Mouse (Mus musculus): Measurements from ENCODE around the gene Hba-a1. TPM values are rescaled to one million over a fixed set of nuclear protein-coding genes. Genes with fewer than 3 reads are reported as not detected.

Gene Hba-a1
- polyA plus RNA-seq, 1 experiment from 2014 or later: 9,460 TPM

DNA sequence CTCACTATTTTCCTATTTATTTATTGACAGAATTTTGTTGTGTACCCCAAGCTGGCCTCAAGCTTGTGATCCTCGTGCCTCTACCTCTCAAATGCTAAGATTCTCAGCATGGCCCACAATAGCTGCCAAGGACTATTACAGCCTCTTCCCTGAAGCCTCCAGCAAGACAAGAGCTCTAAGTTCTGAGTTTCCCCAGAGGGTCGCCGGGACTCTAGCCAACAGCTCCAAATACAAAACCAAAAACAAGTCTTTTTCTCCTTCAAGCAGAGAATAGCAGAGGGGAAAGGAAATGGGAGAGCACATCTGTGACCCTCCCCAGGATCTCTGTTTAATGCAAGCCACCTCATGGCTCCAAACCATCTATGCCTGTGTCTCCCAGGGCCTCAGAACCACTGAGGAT, 39.2 kb upstream of the Hba-a1 start:
- 72% methylated on average over 3 of the region's 3 CpGs for WGBS
- ATAC-seq (ENCODE audit: insufficient read depth, low FRiP score, low read depth): no peak
- H3K4me3 ChIP-seq (replicated peaks): no peak overlapping the region
- H3K27me3 ChIP-seq (replicated peaks): no peaks in the 10 kb centered on the region
- no peaks in the 10 kb centered on the region for H3K4me1 ChIP-seq
- H3K27ac ChIP-seq: 0 out of 2 replicates have a peak overlapping the region, but pooled peaks have one; percentile 37
- H3K9me3 ChIP-seq: no peaks in the 10 kb centered on the region
- H3K9ac ChIP-seq: no peak overlapping the region
- peaks cover 13% of the 10 kb centered on the region for H3K36me3 ChIP-seq
- no peak overlapping the region for H3K4me2 ChIP-seq

DNA sequence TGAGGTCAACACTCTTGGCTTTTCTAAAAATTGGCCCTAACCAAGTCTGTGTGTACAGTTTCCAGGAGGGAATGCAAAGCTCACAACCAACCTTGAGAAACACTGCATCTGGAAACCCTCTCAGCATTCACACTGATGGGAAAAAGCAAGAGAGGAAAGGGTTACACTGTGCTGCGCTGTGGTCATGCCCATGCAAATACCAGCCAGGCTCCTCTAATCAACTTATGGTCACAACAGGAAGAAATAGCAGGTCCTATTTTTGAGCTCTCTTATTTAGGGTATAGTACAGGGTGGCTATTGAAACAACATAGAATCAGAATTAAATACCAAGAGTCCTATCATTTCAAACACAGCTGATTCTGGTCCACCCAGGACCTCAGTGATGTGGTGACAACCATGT, 38.7 kb upstream of the Hba-a1 start:
- H3K4me2 ChIP-seq: no peak overlapping the region
- H3K27me3 ChIP-seq (replicated peaks): no peaks in the 10 kb centered on the region
- WGBS: 90% methylated on average over 1 of the region's 1 CpGs
- no peaks in the 10 kb centered on the region for H3K4me1 ChIP-seq
- H3K9ac ChIP-seq: no peak overlapping the region
- no peak for ATAC-seq (ENCODE audit: insufficient read depth, low FRiP score, low read depth)
- no peak overlapping the region for H3K27ac ChIP-seq
- no peaks in the 10 kb centered on the region for H3K9me3 ChIP-seq
- peaks cover 13% of the 10 kb centered on the region for H3K36me3 ChIP-seq
- H3K4me3 ChIP-seq (replicated peaks): no peak overlapping the region

DNA sequence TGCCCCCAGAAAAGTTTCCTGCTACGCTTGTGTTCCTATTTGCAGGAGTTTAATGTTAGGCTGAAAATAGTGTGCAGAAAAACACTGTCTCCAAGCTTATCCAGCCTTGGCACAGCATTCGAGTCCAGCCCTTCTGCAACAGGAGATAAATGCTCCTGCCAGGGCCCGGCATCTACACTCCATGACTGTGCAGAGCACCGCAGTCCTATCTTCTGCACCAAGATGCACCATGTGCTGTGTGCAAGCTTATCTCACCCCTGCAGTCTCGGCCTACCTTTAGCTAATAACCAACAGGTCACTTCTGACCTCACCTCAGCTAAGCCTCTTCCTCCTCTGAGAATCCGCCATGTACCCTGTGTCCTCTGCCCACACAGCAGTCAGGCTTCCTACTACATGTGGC, 37.7 kb upstream of the Hba-a1 start:
- no peak overlapping the region for H3K4me2 ChIP-seq
- H3K9me3 ChIP-seq: no peaks in the 10 kb centered on the region
- no peak overlapping the region for H3K4me3 ChIP-seq (replicated peaks)
- no peaks in the 10 kb centered on the region for H3K27me3 ChIP-seq (replicated peaks)
- peak; percentile 97 for ATAC-seq (ENCODE audit: insufficient read depth, low FRiP score, low read depth)
- no peaks in the 10 kb centered on the region for H3K4me1 ChIP-seq
- H3K27ac ChIP-seq: no peak overlapping the region
- peaks cover 12% of the 10 kb centered on the region for H3K36me3 ChIP-seq
- 87% methylated on average over 6 of the region's 6 CpGs for WGBS
- H3K9ac ChIP-seq: no peak overlapping the region

DNA sequence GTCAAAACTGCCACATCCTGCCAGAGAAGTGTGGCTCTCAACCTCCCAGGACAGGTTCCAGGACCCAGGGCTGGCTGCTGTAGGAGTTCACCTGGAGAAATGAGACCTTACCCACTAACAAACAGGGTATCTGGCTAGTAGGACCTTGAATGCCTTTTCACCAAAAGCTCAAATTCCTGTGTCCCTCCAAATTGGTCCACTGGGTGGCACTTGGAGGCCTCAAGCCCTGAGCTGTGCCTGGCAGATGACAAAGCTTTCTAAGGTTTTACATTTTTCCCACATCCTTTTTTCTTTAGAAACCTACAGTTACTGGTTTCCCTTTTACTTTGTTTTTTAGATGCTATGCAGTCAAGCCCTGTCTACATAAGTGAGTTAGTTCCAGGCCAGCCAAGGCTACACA, 36.2 kb upstream of the Hba-a1 start:
- Histone ChIP-seq H3K27me3 (replicated peaks) (no peaks in the 10 kb centered on the region), H3K27ac (no peak overlapping the region), H3K4me1 (no peaks in the 10 kb centered on the region), H3K4me2 (no peak overlapping the region), H3K9ac (no peak overlapping the region), H3K4me3 (replicated peaks) (no peak overlapping the region), H3K36me3 (peaks cover 8% of the 10 kb centered on the region), H3K9me3 (no peaks in the 10 kb centered on the region)
- no peak for ATAC-seq (ENCODE audit: insufficient read depth, low FRiP score, low read depth)

DNA sequence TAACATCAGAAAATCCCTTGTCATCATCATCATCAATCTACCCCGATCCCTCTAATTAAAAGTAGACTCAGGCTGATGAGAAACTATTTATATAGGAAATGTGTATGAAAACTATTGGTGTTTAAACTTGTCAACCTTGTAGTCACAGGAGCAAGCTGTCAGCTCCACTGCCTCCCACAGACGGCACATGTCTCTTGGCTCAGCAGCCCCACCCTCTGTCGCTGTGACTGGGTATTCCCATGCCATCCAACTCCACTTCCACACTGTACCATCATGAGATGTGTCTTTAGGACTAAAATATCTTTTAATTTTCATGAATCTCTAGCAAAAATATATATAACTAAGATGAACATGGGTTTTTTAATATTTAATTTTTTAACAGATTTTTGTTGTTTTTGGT, 35.0 kb upstream of the Hba-a1 start:
- H3K27me3 ChIP-seq (replicated peaks): no peaks in the 10 kb centered on the region
- H3K4me2 ChIP-seq: no peak overlapping the region
- H3K4me1 ChIP-seq: no peaks in the 10 kb centered on the region
- no peak for ATAC-seq (ENCODE audit: insufficient read depth, low FRiP score, low read depth)
- no peaks in the 10 kb centered on the region for H3K9me3 ChIP-seq
- H3K4me3 ChIP-seq (replicated peaks): no peak overlapping the region
- H3K36me3 ChIP-seq: peaks cover 8% of the 10 kb centered on the region
- no peak overlapping the region for H3K9ac ChIP-seq
- H3K27ac ChIP-seq: no peak overlapping the region
- 74% methylated on average over 3 of the region's 3 CpGs for WGBS

DNA sequence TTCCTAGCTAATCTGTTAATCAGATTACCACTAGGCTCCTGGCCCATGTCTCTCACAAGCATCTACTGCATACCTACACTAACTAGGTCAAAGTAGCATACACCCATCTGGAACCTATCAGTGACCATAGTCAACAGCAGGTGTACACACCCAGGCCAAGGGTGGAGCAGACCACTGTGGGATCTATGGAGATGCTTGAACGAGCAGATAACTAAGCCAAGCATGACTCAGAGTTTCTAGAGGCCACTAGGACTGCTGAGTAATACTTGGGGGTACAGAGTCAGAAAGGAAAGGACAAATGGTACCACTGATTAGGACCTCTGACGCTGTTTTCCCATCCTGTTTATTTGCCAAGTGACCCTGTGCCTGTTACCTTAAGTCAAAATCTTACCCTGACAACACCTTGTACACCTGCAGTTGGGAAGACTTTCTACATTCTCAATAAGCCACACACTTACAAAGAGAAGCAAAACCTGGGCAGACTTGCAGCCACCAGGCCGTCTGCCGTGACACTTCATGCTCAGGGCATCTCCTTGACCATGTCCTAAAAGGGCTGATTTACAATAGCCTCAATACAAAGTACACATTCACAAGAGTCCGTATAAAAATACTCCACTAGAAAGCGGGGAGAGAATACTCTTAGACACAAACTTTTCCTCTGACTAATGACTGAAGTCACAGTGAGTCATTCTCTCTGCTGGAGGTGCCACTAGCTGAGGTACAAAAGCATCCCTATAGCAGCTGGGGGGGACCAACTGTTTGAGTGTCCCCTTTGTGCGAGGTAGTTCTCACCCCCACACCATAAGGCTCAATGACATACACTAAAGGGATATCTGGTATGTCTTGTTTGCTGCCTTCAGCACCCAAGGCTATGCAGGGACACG, 32.2 kb upstream of the Hba-a1 start:
- 82% methylated on average over 8 of the region's 8 CpGs for WGBS
- Histone ChIP-seq H3K27ac (no peak overlapping the region), H3K27me3 (replicated peaks) (no peaks in the 10 kb centered on the region), H3K4me1 (no peaks in the 10 kb centered on the region), H3K36me3 (peaks cover 8% of the 10 kb centered on the region), H3K9ac (no peak overlapping the region), H3K4me3 (replicated peaks) (no peak overlapping the region), H3K4me2 (no peak overlapping the region), H3K9me3 (no peaks in the 10 kb centered on the region)
- peak; percentile 99 for ATAC-seq (ENCODE audit: insufficient read depth, low FRiP score, low read depth)

DNA sequence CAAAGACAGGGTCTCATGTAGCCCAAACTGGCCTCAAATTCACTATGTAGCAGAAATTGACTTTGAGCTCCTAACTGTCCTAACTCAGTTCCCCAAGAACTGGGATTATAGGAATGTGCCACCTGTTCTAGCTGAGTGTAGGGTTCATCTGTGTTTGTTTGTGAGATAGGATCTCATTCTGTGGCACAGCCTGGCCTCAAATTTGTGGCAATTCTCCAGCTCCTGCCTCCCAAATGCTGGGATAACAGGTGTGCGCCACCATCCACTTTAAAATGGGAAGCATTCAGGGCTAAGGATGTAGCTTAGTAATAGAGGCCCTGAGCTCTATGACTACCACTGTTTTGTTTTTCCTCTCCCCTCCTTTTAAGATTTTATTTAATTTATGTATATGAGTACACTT, 30.2 kb upstream of the Hba-a1 start:
- no peak overlapping the region for H3K4me2 ChIP-seq
- ATAC-seq (ENCODE audit: insufficient read depth, low FRiP score, low read depth): no peak
- no peak overlapping the region for H3K4me3 ChIP-seq (replicated peaks)
- H3K36me3 ChIP-seq: peaks cover 5% of the 10 kb centered on the region
- H3K27ac ChIP-seq: no peak overlapping the region
- no peak overlapping the region for H3K9ac ChIP-seq
- no peaks in the 10 kb centered on the region for H3K27me3 ChIP-seq (replicated peaks)
- no peaks in the 10 kb centered on the region for H3K9me3 ChIP-seq
- 100% methylated on average over 1 of the region's 1 CpGs for WGBS
- H3K4me1 ChIP-seq: no peaks in the 10 kb centered on the region

DNA sequence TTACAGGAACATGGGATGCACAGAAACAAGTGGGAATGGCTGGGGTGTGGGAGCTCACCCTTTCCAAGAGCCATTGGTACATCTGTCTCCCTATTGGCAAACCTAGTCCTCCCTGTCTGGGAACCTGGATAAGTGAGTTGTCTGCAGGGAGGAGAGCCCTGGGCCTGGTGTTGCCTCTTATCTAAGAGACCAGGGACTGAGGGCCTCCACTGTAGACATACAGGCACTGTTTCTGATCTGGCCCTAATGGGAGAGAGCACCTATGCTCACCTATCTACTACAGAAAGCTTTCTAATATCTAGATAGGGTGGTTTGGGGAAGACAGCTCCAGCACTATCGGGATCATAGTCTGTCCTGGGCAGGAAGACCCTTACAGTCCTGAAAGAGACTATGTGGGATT, 27.2 kb upstream of the Hba-a1 start:
- Histone ChIP-seq H3K9me3 (no peaks in the 10 kb centered on the region), H3K36me3 (no peaks in the 10 kb centered on the region; the same call in 1 of the 2 replicates), H3K4me2 (no peak overlapping the region), H3K27ac (no peak overlapping the region), H3K4me3 (replicated peaks) (no peak overlapping the region), H3K9ac (no peak overlapping the region), H3K4me1 (no peaks in the 10 kb centered on the region), H3K27me3 (replicated peaks) (no peaks in the 10 kb centered on the region)
- WGBS: 91% methylated on average over 1 of the region's 1 CpGs
- ATAC-seq (ENCODE audit: insufficient read depth, low FRiP score, low read depth): peak; percentile 97

DNA sequence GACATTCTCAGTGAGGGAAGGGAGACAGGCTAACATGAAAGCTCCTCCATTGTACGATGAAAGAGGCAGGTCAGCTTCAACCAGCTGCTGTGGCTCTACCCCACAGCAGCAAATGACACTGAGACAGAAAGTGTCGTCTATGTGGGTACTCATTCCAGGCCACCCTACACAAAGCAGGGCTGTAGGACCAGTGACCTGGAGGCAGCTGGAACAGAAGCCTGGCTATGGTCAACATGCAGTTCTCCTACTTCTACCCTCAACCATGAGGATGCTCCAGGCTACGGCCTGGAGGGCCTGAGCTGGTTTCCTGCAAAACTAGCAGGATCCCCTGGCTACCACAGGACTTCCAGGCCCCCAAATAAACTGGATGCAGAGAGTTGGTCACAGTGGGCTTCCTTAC, 26.7 kb upstream of the Hba-a1 start:
- no peak overlapping the region for H3K4me3 ChIP-seq (replicated peaks)
- H3K4me1 ChIP-seq: no peaks in the 10 kb centered on the region
- no peak overlapping the region for H3K4me2 ChIP-seq
- H3K9me3 ChIP-seq: no peaks in the 10 kb centered on the region
- ATAC-seq (ENCODE audit: insufficient read depth, low FRiP score, low read depth): no peak
- no peaks in the 10 kb centered on the region; the same call in 1 of the 2 replicates for H3K36me3 ChIP-seq
- H3K27ac ChIP-seq: no peak overlapping the region
- no peak overlapping the region for H3K9ac ChIP-seq
- H3K27me3 ChIP-seq (replicated peaks): no peaks in the 10 kb centered on the region
- 82% methylated on average over 3 of the region's 3 CpGs for WGBS

DNA sequence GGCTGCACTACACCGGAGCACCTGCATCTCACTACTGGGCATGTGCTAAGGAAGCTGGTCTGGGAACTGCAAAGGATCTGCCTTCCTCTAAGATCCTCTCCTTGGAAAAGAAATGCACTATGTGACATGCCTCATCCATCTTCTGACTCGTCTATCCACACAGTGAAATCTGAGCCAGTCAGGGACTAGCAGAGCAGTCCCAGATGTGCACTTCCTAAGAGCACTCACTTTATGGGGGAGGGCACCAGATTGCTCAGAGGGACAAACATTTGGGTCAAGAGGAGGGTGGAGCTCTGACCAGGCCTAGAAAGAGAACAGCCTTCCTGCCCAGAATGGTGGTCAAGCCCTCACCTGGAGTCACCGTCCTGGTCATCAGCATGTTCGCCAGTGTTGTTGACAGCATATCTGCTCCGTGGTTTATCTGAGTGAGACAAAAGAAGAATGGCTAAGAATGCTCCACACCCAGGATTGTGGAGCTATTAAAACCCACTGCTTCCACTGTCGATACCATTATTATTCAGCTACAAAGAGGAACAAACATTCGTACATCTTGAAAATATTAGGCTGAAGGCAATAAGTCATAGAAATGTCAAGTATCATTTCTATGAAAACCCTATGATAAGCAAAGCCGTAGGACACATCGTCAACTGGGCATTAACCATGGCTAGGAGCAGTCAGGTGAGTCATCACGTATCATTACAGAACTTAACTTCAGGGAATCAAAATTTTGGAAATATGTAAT, 20.5 kb upstream of the Hba-a1 start:
- Histone ChIP-seq H3K9ac (no peak overlapping the region), H3K36me3 (no peaks in the 10 kb centered on the region), H3K27me3 (replicated peaks) (no peaks in the 10 kb centered on the region), H3K9me3 (no peaks in the 10 kb centered on the region), H3K4me3 (replicated peaks) (no peak overlapping the region), H3K4me2 (no peak overlapping the region), H3K27ac (no peak overlapping the region), H3K4me1 (peaks cover 8% of the 10 kb centered on the region)
- WGBS: 61% methylated on average over 10 of the region's 10 CpGs
- ATAC-seq (ENCODE audit: insufficient read depth, low FRiP score, low read depth): no peak

DNA sequence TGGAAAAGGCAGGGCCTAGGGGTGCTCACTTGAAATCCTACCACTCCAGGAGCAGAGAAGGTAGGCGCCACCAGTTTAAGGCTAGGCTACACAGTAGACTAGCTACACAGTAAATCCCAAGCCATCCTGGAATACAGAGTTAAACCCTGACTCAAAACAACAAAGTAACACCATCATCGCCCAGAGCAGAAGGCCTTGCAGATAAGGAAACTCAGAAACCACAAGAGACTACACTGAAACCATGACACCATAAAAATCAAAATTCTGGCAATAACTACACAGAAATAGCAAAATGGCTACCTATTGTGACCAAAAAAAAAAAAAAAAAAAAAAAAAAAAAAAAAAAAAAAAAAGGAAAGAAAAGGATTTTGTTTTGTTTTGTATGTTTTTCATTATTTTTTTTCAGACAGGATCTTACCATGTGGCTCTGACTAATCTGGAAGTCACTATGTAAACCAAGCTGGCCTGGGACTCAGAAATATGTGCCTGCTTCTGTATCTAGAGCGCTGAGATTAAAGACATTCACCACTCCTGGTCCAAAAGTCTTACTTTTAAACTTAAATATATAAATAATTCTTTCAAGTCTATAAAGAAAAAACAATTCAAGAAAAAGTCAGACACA, 18.1 kb upstream of the Hba-a1 start:
- Histone ChIP-seq H3K4me3 (replicated peaks) (no peak overlapping the region), H3K27ac (no peak overlapping the region), H3K9me3 (no peaks in the 10 kb centered on the region), H3K9ac (no peak overlapping the region), H3K36me3 (no peaks in the 10 kb centered on the region), H3K4me2 (no peak overlapping the region), H3K27me3 (replicated peaks) (no peaks in the 10 kb centered on the region), H3K4me1 (peaks cover 13% of the 10 kb centered on the region)
- ATAC-seq (ENCODE audit: insufficient read depth, low FRiP score, low read depth): no peak
- WGBS: 86% methylated on average over 3 of the region's 3 CpGs

DNA sequence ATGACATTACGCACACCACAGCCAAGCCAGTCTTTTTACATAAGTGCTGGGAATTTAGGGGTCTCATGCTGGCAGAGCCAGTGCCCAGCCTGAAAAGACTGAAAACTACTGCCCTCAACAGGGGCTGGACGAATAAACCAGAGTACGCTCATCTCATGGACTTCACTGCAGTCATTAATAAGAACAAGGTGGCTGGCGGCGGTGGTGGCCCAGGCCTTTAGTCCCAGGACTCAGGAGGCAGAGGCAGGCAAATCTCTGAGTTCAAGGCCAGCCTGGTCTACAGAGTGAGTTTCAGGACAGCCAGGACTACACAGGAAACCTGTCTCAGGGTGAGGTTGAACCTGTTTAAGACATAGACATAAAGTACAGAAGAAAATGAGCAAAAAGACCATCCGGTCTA, 17.1 kb upstream of the Hba-a1 start:
- H3K4me3 ChIP-seq (replicated peaks): no peak overlapping the region
- no peaks in the 10 kb centered on the region for H3K36me3 ChIP-seq
- H3K4me1 ChIP-seq: peaks cover 13% of the 10 kb centered on the region
- WGBS: 91% methylated on average over 6 of the region's 6 CpGs
- H3K27me3 ChIP-seq (replicated peaks): no peaks in the 10 kb centered on the region
- H3K9ac ChIP-seq: no peak overlapping the region
- no peak overlapping the region for H3K4me2 ChIP-seq
- no peak for ATAC-seq (ENCODE audit: insufficient read depth, low FRiP score, low read depth)
- no peaks in the 10 kb centered on the region for H3K9me3 ChIP-seq
- no peak overlapping the region for H3K27ac ChIP-seq

Data from stomach, embryonic 15.5 days (tissue).